Comparison of ENCODE assay signal across 25 mouse cellular contexts in genomic region chr11:77663639-77664038, GRCm38 (mm10).
"Had no signal": no experiment of that assay in that cellular context is flagged by ENCODE, and none has a peak within 500 bp of the region (broad histone marks: within the 10 kb centered on the region; RNA-seq: fewer than 3 reads in every experiment).

No protein-coding gene starts in this region.

- H3K9ac ChIP-seq: heart, embryonic 13.5 days; heart, embryonic 15.5 days; hindbrain, embryonic 13.5 days; hindbrain, embryonic 15.5 days; kidney, embryonic 15.5 days; limb, embryonic 13.5 days; limb, embryonic 15.5 days had no signal

- H3K9me3 ChIP-seq: heart, embryonic 13.5 days; heart, embryonic 15.5 days; hindbrain, embryonic 13.5 days; hindbrain, embryonic 15.5 days; kidney, embryonic 15.5 days; limb, embryonic 13.5 days; limb, embryonic 15.5 days had no signal

- H3K4me3 ChIP-seq: gastrocnemius, adult 2 months; heart, embryonic 13.5 days; heart, embryonic 15.5 days; hindbrain, embryonic 13.5 days; hindbrain, embryonic 15.5 days; kidney, embryonic 15.5 days; layer of hippocampus, adult 2 months; limb, embryonic 13.5 days; limb, embryonic 15.5 days had no signal

- DNase-seq: gastrocnemius, adult 2 months; gastrocnemius, postnatal 10 days; gastrocnemius, postnatal 25 days; heart, adult 18-20 months; heart, postnatal 14 days; heart, postnatal 36 days; kidney, adult 11 months; kidney, adult 2 months; kidney, adult 9 months; kidney, postnatal 14 days; kidney, postnatal 36 days; layer of hippocampus, postnatal 36 days; left cerebral cortex, postnatal 4 days had no signal

- H3K36me3 ChIP-seq: heart, embryonic 13.5 days; heart, embryonic 15.5 days; hindbrain, embryonic 13.5 days; hindbrain, embryonic 15.5 days; kidney, embryonic 15.5 days; limb, embryonic 13.5 days; limb, embryonic 15.5 days had no signal

- ATAC-seq: hindbrain, postnatal 0 days had no signal

- H3K4me2 ChIP-seq: heart, embryonic 11.5 days; heart, embryonic 13.5 days; heart, embryonic 15.5 days; hindbrain, embryonic 13.5 days; hindbrain, embryonic 15.5 days; kidney, embryonic 15.5 days; limb, embryonic 13.5 days; limb, embryonic 15.5 days; liver, embryonic 11.5 days had no signal

- H3K27me3 ChIP-seq: heart, embryonic 13.5 days; heart, embryonic 15.5 days; hindbrain, embryonic 13.5 days; hindbrain, embryonic 15.5 days; kidney, embryonic 15.5 days; limb, embryonic 13.5 days; limb, embryonic 15.5 days had no signal

- H3K4me1 ChIP-seq: heart, embryonic 13.5 days; heart, embryonic 15.5 days; hindbrain, embryonic 13.5 days; hindbrain, embryonic 15.5 days; kidney, embryonic 15.5 days; limb, embryonic 13.5 days; limb, embryonic 15.5 days had no signal

- H3K27ac ChIP-seq: gastrocnemius, adult 2 months; heart, embryonic 13.5 days; heart, embryonic 15.5 days; hindbrain, embryonic 13.5 days; hindbrain, embryonic 15.5 days; hindbrain, postnatal 0 days; kidney, embryonic 15.5 days; kidney, postnatal 0 days; layer of hippocampus, adult 2 months; limb, embryonic 13.5 days; limb, embryonic 15.5 days had no signal
